Mouse (Mus musculus) forebrain, embryonic 14.5 days (tissue): ENCODE measurements around the gene S100a4. TPM values are rescaled to one million over a fixed set of nuclear protein-coding genes. Genes with fewer than 3 reads are reported as not detected.
A peak's percentile ranks its signal among the peaks of the same experiment; 100 is the strongest.

Experiments
- ATAC-seq: fragments of 200-750 bp; cut with Nextera tagmentation; 2 replicates; pipeline ENCODE4 v1.8.0; 2017; ENCODE audit warnings: mild to moderate bottlenecking, moderate library complexity
- DNase-seq: peaks from one replicate; pipeline ENCODE4 v3.0.0-alpha.2; 2015; ENCODE audit warnings: low spot score
- H3K27ac ChIP-seq: fragments of 300-500 bp; sonication (generic); 2 replicates; pipeline ENCODE4 v1.5.1; 2014; ENCODE audit warnings: low read depth, mild to moderate bottlenecking, control low read depth, low read length, moderate library complexity
- H3K27me3 ChIP-seq: fragments of 300-500 bp; sonication (generic); replicated peaks from 2 replicates; pipeline ENCODE4 v1.6.1; 2014; ENCODE audit warnings: low read length, control low read depth, mixed read lengths; ENCODE audit not compliant: control insufficient read depth, insufficient read depth
- H3K36me3 ChIP-seq: fragments of 300-500 bp; sonication (generic); 2 replicates; pipeline ENCODE4 v1.6.1; 2014; ENCODE audit warnings: low read length, control low read depth; ENCODE audit not compliant: control insufficient read depth, insufficient read depth
- H3K4me1 ChIP-seq: fragments of 300-500 bp; sonication (generic); 2 replicates; pipeline ENCODE4 v1.6.1; 2014; ENCODE audit warnings: antibody characterized with exemption, low read length, control low read depth; ENCODE audit not compliant: control insufficient read depth, insufficient read depth
- H3K4me2 ChIP-seq: fragments of 300-500 bp; sonication (generic); 2 replicates; pipeline ENCODE4 v1.6.1; 2014; ENCODE audit warnings: mild to moderate bottlenecking, control low read depth, low read length
- H3K4me3 ChIP-seq: fragments of 300-500 bp; sonication (generic); 2 replicates; pipeline ENCODE4 v1.5.1; 2014; ENCODE audit warnings: low read depth, low read length, control low read depth
- H3K9ac ChIP-seq: fragments of 300-500 bp; sonication (generic); 2 replicates; pipeline ENCODE4 v1.6.1; 2014; ENCODE audit warnings: mild to moderate bottlenecking, low read length, control low read depth, moderate library complexity
- H3K9me3 ChIP-seq: fragments of 300-500 bp; sonication (generic); replicated peaks from 2 replicates; pipeline ENCODE4 v1.6.1; 2016; ENCODE audit warnings: low read length, control low read depth, mixed read lengths; ENCODE audit not compliant: control insufficient read depth
- WGBS: fragments of 180-500 bp; shearing (Covaris S2); extraction: QIAGEN DNeasy Blood & Tissue Kit; methylation state at CpG from one replicate; pipeline ENCODE4 v1.1.7; 2014; 5-methylcytosine and 5-hydroxymethylcytosine counted together
- polyA plus RNA-seq: library from polyadenylated mRNA; unstranded; fragments of >200 nt; fragmentation: Nextera tagmentation; extraction: Ambion mirVana; gene quantifications from 2 replicates; pipeline ENCODE4 v1.2.1, GENCODE M21; 2014

The S100a4 gene
- polyA plus RNA-seq, 1 experiment from 2014 or later: 1.9 TPM

DNA sequence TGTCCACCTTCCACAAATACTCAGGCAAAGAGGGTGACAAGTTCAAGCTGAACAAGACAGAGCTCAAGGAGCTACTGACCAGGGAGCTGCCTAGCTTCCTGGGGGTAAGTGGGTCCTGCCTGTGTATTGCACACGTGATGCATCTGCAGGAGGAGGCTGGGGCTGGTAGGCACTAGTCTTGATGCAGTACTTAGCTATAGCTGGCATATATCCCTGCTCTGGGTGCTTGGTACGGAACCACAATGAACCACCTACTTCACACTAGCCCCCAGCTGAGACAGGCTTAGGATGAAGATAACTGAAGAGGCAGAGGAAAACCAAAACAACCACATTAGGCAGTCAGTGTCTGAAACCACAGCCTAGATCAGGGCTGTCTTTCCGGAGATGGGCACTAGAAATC is 1.5 kb downstream of the S100a4 start:
- Histone ChIP-seq H3K27me3 (no peaks in the 10 kb centered on the region), H3K9ac (no peak overlapping the region), H3K4me3 (no peak overlapping the region), H3K9me3 (no peaks in the 10 kb centered on the region), H3K4me1 (peaks cover 8% of the 10 kb centered on the region), H3K36me3 (no peaks in the 10 kb centered on the region), H3K4me2 (no peak overlapping the region), H3K27ac (0 out of 2 replicates have a peak overlapping the region, but pooled peaks have one; percentile 52)
- no peak for DNase-seq
- ATAC-seq: peak; percentile 22; the same call in 1 of the 2 replicates
- WGBS: 81% methylated on average over 3 of the region's 3 CpGs

DNA sequence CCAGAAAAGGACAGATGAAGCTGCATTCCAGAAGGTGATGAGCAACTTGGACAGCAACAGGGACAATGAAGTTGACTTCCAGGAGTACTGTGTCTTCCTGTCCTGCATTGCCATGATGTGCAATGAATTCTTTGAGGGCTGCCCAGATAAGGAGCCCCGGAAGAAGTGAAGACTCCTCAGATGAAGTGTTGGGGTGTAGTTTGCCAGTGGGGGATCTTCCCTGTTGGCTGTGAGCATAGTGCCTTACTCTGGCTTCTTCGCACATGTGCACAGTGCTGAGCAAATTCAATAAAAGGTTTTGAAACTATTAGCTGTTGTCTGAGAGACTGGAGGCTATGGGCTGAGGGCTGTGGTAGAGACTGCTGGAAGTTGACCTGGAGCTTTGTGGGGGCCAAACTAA is 2.2 kb downstream of the S100a4 start:
- no peak overlapping the region for H3K27ac ChIP-seq
- no peak overlapping the region for H3K4me3 ChIP-seq
- 85% methylated on average over 2 of the region's 2 CpGs for WGBS
- DNase-seq: no peak
- peaks cover 8% of the 10 kb centered on the region for H3K4me1 ChIP-seq
- ATAC-seq: no peak
- no peaks in the 10 kb centered on the region for H3K36me3 ChIP-seq
- H3K27me3 ChIP-seq: no peaks in the 10 kb centered on the region
- no peaks in the 10 kb centered on the region for H3K9me3 ChIP-seq
- H3K4me2 ChIP-seq: no peak overlapping the region
- no peak overlapping the region for H3K9ac ChIP-seq

DNA sequence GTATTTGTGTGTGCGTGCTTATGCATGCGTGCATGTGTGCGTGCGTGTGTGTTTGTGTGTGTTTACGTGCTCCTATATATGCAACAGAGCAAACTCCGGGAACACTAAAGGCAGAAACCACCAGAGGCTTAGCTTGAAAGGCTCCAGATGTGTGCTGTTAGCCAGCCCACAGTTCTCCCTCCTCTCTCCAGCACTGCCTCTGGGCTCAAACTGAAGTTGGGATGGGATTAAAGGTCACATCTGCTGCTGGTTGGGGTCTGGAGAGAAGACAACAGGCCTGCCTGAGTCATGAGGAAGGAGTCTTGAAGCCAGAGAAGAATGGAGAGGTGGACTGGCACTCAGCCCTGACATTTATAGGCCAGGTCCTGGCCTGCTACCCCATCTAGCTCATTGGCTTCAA is 2.6 kb downstream of the S100a4 start:
- H3K27me3 ChIP-seq: no peaks in the 10 kb centered on the region
- DNase-seq (no peak), ATAC-seq (no peak)
- no peak overlapping the region for H3K4me3 ChIP-seq
- no peaks in the 10 kb centered on the region for H3K9me3 ChIP-seq
- H3K4me2 ChIP-seq: no peak overlapping the region
- H3K9ac ChIP-seq: no peak overlapping the region
- 94% methylated on average over 6 of the region's 6 CpGs for WGBS
- no peaks in the 10 kb centered on the region for H3K36me3 ChIP-seq
- no peak overlapping the region for H3K27ac ChIP-seq
- H3K4me1 ChIP-seq: peaks cover 8% of the 10 kb centered on the region

DNA sequence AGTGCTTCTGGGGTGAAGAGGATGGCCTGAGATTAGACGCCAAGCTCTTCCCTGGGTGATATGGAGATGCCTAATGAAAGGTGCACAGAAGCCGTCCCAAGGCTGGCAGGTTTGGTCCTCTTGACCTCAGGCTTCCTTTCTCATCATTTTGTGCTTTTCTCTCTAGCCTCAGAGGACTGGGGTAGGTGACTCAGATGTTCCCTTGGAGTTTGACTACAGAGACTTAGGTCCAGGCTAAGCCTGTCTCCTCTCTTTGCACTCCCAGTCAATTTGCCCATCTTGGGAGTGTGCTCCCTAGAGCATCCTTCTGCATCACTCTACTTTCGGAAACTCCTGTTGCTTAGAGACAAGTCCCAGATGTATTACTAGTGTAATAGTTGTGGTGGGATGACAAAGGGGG is 3.8 kb downstream of the S100a4 start:
- H3K27me3 ChIP-seq: no peaks in the 10 kb centered on the region
- DNase-seq (no peak), ATAC-seq (no peak)
- H3K4me1 ChIP-seq: peaks cover 8% of the 10 kb centered on the region
- H3K36me3 ChIP-seq: no peaks in the 10 kb centered on the region
- 86% methylated on average over 3 of the region's 3 CpGs for WGBS
- no peaks in the 10 kb centered on the region for H3K9me3 ChIP-seq
- H3K27ac ChIP-seq: no peak overlapping the region
- H3K9ac ChIP-seq: no peak overlapping the region
- no peak overlapping the region for H3K4me3 ChIP-seq
- no peak overlapping the region for H3K4me2 ChIP-seq

DNA sequence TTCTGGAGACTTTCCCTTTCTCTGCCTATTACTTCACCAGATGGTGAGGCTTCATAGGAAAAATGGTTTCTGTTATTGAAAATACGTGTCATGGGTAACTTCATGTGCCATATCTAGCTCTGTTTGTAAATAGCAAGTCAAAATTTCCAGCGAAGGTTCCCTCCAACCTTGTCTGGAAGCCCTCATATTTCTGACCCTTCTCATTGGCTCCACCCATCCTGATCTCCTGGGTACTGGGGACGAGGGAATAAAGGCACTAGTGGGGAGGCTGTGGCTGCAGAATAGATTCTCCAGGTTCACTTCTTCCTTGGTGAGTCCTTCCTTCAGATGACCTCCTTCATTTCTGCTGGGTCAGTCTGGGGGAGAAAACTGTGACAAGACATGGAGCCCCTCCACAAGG is 4.7 kb downstream of the S100a4 start, which contains the start of gene S100a5:
Gene S100a5 (plus strand): TSS at position 301 of the 400 bp plus-strand sequence.
- Histone ChIP-seq H3K4me2 (no peak within 1 kb of the TSS), H3K4me1 (peaks cover 13% of the 10 kb centered on the region), H3K4me3 (no peak within 1 kb of the TSS), H3K27me3 (no peaks in the 10 kb centered on the region), H3K27ac (no peak within 1 kb of the TSS), H3K9ac (no peak within 1 kb of the TSS), H3K9me3 (no peaks in the 10 kb centered on the region), H3K36me3 (no peaks in the 10 kb centered on the region)
- ATAC-seq (no peak), DNase-seq (no peak)
- 61% methylated on average over 3 of the region's 3 CpGs for WGBS

DNA sequence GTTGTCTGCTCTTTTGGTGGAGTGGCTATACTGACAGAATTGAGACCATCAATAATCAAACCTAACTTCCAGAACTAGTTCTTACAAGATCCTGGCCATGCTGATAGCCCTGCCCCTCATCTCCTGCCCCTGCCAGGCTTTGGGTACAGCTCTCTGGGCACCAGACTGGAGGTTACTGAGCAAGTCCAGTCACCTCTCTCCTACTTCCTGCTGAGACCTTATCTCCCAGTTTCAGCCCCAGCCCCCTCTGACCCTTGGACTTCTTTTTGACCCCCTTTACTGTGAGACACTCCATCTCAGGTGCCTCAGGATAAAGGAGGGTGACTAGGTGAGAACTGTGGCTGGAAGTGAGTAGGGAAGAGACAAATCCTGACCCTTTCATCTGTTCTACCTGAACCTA is 5.5 kb downstream of the S100a4 start:
- Histone ChIP-seq H3K9me3 (no peaks in the 10 kb centered on the region), H3K27me3 (no peaks in the 10 kb centered on the region), H3K36me3 (no peaks in the 10 kb centered on the region), H3K4me1 (peaks cover 10% of the 10 kb centered on the region), H3K4me2 (no peak overlapping the region), H3K4me3 (no peak overlapping the region), H3K9ac (no peak overlapping the region), H3K27ac (no peak overlapping the region)
- DNase-seq (no peak), ATAC-seq (no peak)

DNA sequence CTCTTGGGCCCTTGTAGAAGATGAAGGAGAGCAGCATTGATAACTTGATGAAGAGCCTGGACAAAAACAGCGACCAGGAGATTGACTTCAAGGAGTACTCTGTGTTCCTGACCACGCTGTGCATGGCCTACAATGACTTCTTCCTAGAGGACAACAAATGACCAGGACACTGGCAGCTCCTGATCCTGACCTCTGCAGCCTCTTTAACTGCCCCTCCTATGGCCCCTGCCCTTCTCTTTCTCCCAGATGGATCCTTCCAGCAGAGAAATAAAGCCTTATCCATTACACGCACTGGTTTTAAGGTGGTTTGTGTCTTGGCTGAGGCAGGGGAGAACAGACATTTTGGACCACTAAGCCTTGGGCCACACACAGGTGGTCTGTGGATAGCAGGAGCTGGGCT is 7.9 kb downstream of the S100a4 start:
- Histone ChIP-seq H3K9me3 (no peaks in the 10 kb centered on the region), H3K9ac (no peak overlapping the region), H3K27me3 (no peaks in the 10 kb centered on the region), H3K4me1 (peaks cover 5% of the 10 kb centered on the region), H3K36me3 (no peaks in the 10 kb centered on the region), H3K4me2 (no peak overlapping the region), H3K4me3 (no peak overlapping the region), H3K27ac (no peak overlapping the region)
- ATAC-seq (no peak), DNase-seq (no peak)
- WGBS: 88% methylated on average over 3 of the region's 3 CpGs

DNA sequence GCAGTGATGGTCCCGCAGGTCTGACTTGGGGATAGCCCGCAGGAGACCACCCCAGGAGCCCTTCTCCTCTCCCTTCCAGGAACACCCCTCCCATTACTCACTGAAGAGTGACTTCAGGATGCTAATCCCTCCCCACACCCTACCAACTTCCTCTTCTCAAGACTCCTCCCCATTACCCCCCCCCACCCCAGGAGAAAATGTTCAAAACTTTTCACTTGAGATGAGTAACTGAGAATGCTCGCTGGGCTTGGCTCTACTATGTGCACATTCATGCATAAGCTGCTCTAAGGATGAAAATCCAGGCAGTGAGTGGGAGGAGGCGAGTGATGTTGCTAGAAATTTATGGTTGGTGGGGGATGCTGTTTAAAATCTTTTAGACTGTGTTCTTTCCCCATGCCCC is 8.5 kb downstream of the S100a4 start:
- no peak overlapping the region for H3K4me3 ChIP-seq

DNA sequence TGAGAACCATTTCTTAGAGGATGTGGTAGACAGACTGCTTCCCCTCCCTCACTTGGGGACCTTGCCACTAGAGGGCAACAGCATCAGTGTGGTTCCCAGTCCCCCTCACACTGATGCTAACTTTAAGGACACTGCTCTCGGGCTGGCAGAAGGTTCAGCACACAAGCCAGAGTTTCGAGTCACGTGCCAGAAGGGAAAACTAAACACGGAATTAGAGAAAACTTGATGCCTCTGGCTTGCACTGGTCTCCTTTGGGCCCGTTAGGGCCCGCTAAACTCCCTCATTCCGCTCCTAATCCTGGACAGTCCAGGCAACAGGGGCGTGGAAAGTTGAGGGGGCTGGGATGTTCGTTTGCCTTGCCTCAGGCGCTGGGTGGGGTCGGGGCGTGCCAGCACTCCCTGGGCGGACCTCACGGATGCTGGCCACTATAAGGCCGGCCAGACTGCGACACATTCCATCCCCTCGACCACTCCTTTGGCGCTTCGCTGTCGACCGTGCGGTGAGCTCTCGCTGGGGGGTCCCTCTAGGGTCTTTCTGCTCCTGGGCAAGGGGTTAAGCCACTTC is 9.2 kb downstream of the S100a4 start, which contains the start of gene S100a6:
Gene S100a6 (plus strand): TSS at position 155 of the 564 bp plus-strand sequence.
- Histone ChIP-seq H3K27me3 (no peaks in the 10 kb centered on the region), H3K36me3 (no peaks in the 10 kb centered on the region), H3K9me3 (no peaks in the 10 kb centered on the region), H3K4me1 (peaks cover 5% of the 10 kb centered on the region), H3K27ac (no peak within 1 kb of the TSS), H3K4me3 (peak within 1 kb of the TSS; percentile 24), H3K4me2 (peak within 1 kb of the TSS; percentile 58), H3K9ac (peak within 1 kb of the TSS; percentile 29; the same call in 1 of the 2 replicates)
- ATAC-seq (peak; percentile 78), DNase-seq (peak; percentile 73)
- WGBS: under 1% methylated on average over 23 of the region's 23 CpGs

More for the DNA sequence above, 8.5 kb downstream of the S100a4 start:
- Histone ChIP-seq H3K36me3 (no peaks in the 10 kb centered on the region), H3K4me2 (no peak overlapping the region), H3K27ac (no peak overlapping the region), H3K9me3 (no peaks in the 10 kb centered on the region), H3K27me3 (no peaks in the 10 kb centered on the region), H3K4me1 (peaks cover 5% of the 10 kb centered on the region), H3K9ac (no peak overlapping the region)
- no peak for DNase-seq
- WGBS: 80% methylated on average over 4 of the region's 4 CpGs
- ATAC-seq: no peak
